Mouse (Mus musculus): Measurements from ENCODE around the gene Ttc36. TPM values are rescaled to one million over a fixed set of nuclear protein-coding genes. Genes with fewer than 3 reads are reported as not detected.

Ttc36 gene
- not detected for polyA plus RNA-seq (2014; fragmentation: Illumina TruSeq; extraction: RNeasy Lipid Tissue Mini Kit (QIAGEN cat#74804); ENCODE audit: low read depth, low replicate concordance)

GRCm38 (mm10) chr9:44802808-44803450 lies at the start of gene Ttc36:
Gene Ttc36, minus strand, starts transcription at chr9:44803072.

DNA sequence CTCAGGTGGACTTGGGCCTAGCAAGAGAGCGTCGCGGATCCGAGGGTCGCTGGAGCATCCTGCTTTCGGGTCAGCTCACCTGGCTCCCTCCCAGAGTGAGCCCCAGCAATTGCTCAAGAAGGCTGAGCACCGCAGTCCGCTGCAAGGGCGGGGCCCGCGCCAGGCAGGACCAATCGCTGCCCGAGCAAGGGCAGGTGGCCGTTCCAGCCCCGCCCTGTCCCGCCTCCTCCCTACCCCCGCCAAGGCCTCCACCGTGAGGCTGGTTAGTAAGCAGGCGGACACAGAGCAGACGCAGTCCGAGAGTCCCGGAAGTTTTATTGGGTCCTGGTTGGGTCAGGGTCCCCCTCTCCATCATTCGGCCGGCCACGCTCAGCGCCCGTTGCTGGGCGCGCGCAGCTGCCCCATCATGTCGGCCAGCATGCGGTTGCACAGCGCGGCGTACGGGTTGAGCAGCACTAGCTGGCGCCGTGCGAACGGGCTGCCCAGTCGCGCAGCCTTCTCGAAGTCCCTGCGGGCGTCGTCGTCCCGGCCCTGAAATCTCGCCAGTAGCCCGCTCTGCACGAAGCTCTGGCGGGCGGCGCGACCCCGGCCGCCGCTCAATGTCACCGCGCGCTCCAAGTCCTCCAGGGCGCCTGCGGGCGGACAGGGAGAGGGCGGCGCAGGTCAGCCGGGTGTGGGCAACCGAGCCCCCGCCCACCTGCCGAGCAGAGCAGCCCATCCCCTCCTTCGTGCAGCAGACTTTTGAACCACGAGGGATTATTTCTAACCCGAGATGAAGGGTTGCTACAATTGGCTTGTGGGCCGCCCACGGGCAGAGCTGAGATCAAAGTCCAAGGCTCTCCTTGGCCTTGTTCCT lies 3.5 kb downstream of the Ttc36 start, which contains the start of gene Tmem25:
Tmem25 (minus strand) TSS at position 206 of the 856 bp plus-strand sequence.

DNA sequence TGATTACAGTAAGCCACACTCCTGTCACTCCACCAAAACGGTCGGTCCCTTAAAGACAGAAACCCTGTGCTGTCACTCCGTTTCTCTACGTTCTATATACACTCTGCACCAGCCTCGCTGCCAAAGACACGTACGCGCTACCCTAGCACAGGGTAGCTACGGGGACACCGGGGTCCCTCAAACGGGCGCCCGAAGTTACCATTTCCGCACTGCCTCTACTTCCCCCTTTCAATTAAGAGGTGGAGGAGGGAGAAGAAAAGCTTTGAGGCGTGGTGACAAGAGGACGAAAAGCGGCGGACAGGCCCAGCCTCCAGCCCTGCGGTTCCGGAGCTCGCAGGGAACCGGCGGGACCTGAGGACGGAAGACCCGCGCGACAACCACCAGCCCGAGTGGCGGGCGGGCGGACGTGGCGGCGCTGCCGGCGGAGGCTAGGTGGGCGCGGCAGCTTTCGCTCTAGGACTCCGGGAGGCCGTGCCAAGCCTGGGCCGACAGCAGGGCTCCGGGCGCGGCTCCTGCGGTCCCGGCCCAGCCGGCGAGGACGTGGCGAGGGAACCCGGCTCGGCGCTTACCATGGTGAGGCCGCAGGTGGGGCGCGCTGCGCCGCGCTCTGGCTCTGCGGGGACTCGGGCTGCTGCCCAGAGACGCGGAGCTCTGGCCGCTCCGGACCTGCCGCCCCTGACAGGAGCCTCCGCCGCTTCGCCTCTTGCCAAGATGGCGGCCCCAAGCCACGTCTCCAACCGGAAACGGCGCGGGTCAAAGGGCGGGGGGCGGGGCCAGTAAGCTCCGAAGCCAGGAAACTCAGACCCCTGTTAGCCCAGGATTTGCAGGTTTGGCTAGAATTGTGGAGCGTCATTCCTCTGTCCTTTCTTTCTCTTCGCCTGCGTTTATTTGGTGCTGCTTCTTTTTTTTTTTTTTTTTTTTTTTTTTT lies 35.5 kb downstream of the Ttc36 start, which contains the start of the genes Arcn1 and Ift46:
Arcn1 (minus strand) TSS at position 745 of the 928 bp plus-strand sequence.
Ift46 (plus strand) TSS at position 808 of the 928 bp plus-strand sequence.

Other genes with a start within 250 kb of the Ttc36 start
- 0.39 TPM for gene Cxcr5, start 241.2 kb downstream of the Ttc36 start, polyA plus RNA-seq (2014; fragmentation: Illumina TruSeq; extraction: RNeasy Lipid Tissue Mini Kit (QIAGEN cat#74804); ENCODE audit: low read depth, low replicate concordance)
- gene Ddx6, start 198.2 kb downstream of the Ttc36 start, polyA plus RNA-seq (2014; fragmentation: Illumina TruSeq; extraction: RNeasy Lipid Tissue Mini Kit (QIAGEN cat#74804); ENCODE audit: low read depth, low replicate concordance), result 67.0 TPM
- not detected for gene Treh, start 129.8 kb downstream of the Ttc36 start, polyA plus RNA-seq (2014; fragmentation: Illumina TruSeq; extraction: RNeasy Lipid Tissue Mini Kit (QIAGEN cat#74804); ENCODE audit: low read depth, low replicate concordance)
- 102 TPM for gene Phldb1, start 67.9 kb downstream of the Ttc36 start, polyA plus RNA-seq (2014; fragmentation: Illumina TruSeq; extraction: RNeasy Lipid Tissue Mini Kit (QIAGEN cat#74804); ENCODE audit: low read depth, low replicate concordance)
- 71.8 TPM for gene Arcn1, start 35.2 kb downstream of the Ttc36 start, polyA plus RNA-seq (2014; fragmentation: Illumina TruSeq; extraction: RNeasy Lipid Tissue Mini Kit (QIAGEN cat#74804); ENCODE audit: low read depth, low replicate concordance)
- 27.7 TPM for gene Ift46, start 35.2 kb downstream of the Ttc36 start, polyA plus RNA-seq (2014; fragmentation: Illumina TruSeq; extraction: RNeasy Lipid Tissue Mini Kit (QIAGEN cat#74804); ENCODE audit: low read depth, low replicate concordance)
- gene Tmem25, start 3.8 kb downstream of the Ttc36 start, polyA plus RNA-seq (2014; fragmentation: Illumina TruSeq; extraction: RNeasy Lipid Tissue Mini Kit (QIAGEN cat#74804); ENCODE audit: low read depth, low replicate concordance), result 10.4 TPM
- 13.0 TPM for gene Kmt2a, start 78.2 kb upstream of the Ttc36 start, polyA plus RNA-seq (2014; fragmentation: Illumina TruSeq; extraction: RNeasy Lipid Tissue Mini Kit (QIAGEN cat#74804); ENCODE audit: low read depth, low replicate concordance)
- gene Atp5l, start 117.7 kb upstream of the Ttc36 start, polyA plus RNA-seq (2014; fragmentation: Illumina TruSeq; extraction: RNeasy Lipid Tissue Mini Kit (QIAGEN cat#74804); ENCODE audit: low read depth, low replicate concordance), result 2,238 TPM
- 25.2 TPM for gene Ube4a, start 162.5 kb upstream of the Ttc36 start, polyA plus RNA-seq (2014; fragmentation: Illumina TruSeq; extraction: RNeasy Lipid Tissue Mini Kit (QIAGEN cat#74804); ENCODE audit: low read depth, low replicate concordance)
- gene Cd3g, start 177.4 kb upstream of the Ttc36 start, polyA plus RNA-seq (2014; fragmentation: Illumina TruSeq; extraction: RNeasy Lipid Tissue Mini Kit (QIAGEN cat#74804); ENCODE audit: low read depth, low replicate concordance), result not detected
- gene Cd3d, start 178.7 kb upstream of the Ttc36 start, polyA plus RNA-seq (2014; fragmentation: Illumina TruSeq; extraction: RNeasy Lipid Tissue Mini Kit (QIAGEN cat#74804); ENCODE audit: low read depth, low replicate concordance), result 0.29 TPM
- not detected for gene Cd3e, start 206.6 kb upstream of the Ttc36 start, polyA plus RNA-seq (2014; fragmentation: Illumina TruSeq; extraction: RNeasy Lipid Tissue Mini Kit (QIAGEN cat#74804); ENCODE audit: low read depth, low replicate concordance)
- gene Mpzl2, start 236.7 kb upstream of the Ttc36 start, polyA plus RNA-seq (2014; fragmentation: Illumina TruSeq; extraction: RNeasy Lipid Tissue Mini Kit (QIAGEN cat#74804); ENCODE audit: low read depth, low replicate concordance), result 0.63 TPM